Mouse (Mus musculus) right cerebral cortex, adult 18-20 months (tissue): ENCODE data around the gene Rsph6a.
A peak's percentile ranks its signal among the peaks of the same experiment; 100 is the strongest.

Source experiments
- DNase-seq: peaks from one replicate; pipeline ENCODE4 v3.0.0; 2022; ENCODE audit warnings: mixed read lengths

Rsph6a gene

DNA sequence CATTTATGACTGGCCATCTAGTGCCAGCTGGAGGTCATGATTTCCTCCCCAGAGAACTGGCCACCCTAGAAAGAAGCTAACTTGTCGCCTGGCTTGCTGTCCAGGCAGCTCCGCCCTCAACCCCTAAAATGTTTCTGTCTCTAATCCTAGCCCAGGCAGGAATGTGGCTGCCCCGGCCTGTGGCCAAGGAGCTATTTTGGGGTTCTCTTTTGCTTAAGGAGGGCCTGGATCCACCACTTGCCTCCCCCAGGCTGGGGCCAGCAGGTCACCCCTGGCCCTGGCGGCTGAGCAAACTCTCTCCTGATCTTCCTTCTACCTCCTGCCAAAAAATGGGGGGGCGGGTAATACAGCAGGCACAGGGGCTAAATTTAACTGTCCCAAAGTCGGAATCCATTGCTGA is 28.6 kb downstream of the Rsph6a start:
- DNase-seq, result no peak

GRCm38 (mm10) chr7:19083701-19084100 is 29.2 kb downstream of the Rsph6a start, which contains the start of gene Dmpk:
Gene Dmpk (plus strand): TSS chr7:19083849.
- DNase-seq, result no peak

- DNase-seq, result no peak
These were observed 29.8 kb downstream of the Rsph6a start for GRCm38 (mm10) chr7:19084277-19084771.

GRCm38 (mm10) chr7:19084921-19085473 is 30.5 kb downstream of the Rsph6a start:
- DNase-seq, result no peak

DNA sequence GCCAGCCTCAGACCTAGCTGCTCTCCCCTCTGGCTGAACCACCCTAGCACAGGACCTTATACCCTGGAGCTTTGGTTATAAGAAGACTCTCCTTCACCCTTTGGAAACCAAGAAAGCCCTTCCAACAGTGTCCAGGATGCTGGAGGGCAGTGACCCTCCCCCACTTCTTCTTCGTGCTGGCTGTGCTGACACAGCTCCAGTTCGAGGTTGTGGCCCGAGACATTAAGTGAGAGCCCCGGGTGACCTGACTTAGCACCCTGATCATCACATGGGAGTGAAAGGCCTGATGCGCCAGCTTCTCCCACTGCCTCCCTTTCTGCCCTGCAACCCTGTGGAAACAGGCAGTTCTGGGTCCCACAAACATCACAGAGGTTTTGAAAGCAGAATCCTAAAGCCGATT is 31.0 kb downstream of the Rsph6a start:
- no peak for DNase-seq

DNA sequence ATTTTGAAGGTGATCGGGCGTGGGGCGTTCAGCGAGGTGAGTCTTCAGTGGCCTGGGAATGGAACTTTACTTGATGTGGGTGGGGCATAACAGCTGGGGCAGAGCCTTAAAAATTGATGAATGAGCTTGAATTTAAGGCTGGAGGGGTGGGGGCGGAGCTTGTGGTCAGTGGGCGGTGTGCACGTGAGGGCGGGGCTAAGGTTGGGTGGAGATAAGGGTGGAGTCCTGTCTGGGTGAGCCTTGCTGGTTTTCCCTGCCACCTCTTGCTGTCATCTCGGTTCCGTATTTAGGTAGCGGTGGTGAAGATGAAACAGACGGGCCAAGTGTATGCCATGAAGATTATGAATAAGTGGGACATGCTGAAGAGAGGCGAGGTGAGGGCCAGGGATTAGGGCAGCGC is 31.6 kb downstream of the Rsph6a start:
- DNase-seq, result no peak

DNA sequence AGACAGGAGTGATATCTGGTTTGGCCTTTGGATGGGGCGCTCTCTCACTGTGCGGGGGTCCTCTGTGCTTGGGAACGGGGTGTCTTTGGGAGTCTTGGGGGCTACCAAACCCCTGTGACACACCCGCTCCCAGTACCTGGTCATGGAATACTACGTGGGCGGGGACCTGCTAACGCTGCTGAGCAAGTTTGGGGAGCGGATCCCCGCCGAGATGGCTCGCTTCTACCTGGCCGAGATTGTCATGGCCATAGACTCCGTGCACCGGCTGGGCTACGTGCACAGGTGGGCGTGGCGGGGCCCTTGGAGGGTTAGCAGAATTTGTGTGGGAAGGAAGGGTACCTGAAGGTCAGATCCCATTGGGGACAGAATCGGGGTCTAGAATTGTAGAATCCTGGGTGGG is 32.3 kb downstream of the Rsph6a start:
- no peak for DNase-seq

DNA sequence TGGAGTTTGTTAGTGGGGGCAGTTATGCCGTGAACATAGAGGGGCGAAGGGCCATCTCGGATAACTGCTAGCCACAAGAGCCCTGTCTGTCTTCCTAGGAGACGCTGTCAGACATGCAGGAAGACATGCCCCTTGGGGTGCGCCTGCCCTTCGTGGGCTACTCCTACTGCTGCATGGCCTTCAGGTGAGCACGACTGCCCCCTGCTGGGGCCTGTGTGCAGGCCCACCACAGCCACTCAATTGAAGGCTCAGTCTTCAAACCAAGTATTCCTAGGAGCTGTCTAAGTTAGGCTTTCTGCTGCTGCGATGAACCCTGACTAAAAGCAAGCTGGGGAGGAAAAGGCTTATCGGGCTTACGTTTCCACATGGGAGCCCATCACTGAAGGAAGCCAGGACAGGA is 34.3 kb downstream of the Rsph6a start:
- DNase-seq, result peak; percentile 61

DNA sequence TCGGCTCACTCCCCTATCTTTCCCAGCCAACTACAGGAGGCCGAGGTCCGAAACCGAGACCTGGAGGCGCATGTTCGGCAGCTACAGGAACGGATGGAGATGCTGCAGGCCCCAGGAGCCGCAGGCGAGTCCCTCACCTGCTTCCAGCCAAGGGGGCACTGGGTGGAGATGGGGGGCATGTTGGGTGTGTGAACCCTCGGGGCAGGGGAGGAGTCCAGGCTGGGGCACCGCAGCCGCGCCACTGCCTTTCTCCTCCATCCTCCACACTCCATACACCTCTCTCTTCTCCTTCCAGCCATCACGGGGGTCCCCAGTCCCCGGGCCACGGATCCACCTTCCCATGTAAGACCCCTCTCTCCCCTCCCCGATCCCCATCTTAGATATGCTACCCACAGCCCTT is 37.4 kb downstream of the Rsph6a start:
- DNase-seq, result no peak

DNA sequence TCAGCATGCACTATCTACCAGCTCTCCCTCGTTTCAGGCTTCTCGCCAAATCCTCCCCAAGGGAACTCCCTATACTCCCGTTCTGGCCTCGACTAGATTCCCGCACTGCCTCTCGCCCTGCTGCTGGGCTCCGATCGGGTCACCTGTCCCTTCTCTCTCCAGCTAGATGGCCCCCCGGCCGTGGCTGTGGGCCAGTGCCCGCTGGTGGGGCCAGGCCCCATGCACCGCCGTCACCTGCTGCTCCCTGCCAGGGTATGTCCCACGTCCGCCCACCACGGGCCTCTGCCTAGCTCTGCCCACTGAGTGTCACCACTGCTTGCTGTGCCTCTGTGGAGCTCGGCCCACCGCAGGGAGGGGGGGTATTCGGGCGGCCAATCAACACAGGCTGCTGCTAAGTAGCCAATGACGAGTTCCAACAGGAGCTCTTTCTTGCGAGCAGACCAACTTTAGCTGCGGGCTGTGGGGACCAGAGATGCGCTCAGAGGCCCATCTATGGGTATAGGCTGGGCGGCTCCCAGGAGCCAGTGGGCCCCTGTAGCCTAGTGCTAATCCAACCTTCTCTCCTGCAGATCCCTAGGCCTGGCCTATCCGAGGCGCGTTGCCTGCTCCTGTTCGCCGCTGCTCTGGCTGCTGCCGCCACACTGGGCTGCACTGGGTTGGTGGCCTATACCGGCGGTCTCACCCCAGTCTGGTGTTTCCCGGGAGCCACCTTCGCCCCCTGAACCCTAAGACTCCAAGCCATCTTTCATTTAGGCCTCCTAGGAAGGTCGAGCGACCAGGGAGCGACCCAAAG is 38.1 kb downstream of the Rsph6a start:
- DNase-seq, result no peak

GRCm38 (mm10) chr7:19093174-19093521 is 38.7 kb downstream of the Rsph6a start:
- DNase-seq, result peak; percentile 70

GRCm38 (mm10) chr7:19093537-19094385 is 39.3 kb downstream of the Rsph6a start:
- peak; percentile 83 for DNase-seq

- no peak for DNase-seq
These were observed 40.0 kb downstream of the Rsph6a start, which contains the start of gene Six5 for GRCm38 (mm10) chr7:19094471-19094825. Gene Six5 (plus strand): TSS chr7:19094594.

- no peak for DNase-seq
These were observed 40.6 kb downstream of the Rsph6a start for GRCm38 (mm10) chr7:19094826-19095750.

DNA sequence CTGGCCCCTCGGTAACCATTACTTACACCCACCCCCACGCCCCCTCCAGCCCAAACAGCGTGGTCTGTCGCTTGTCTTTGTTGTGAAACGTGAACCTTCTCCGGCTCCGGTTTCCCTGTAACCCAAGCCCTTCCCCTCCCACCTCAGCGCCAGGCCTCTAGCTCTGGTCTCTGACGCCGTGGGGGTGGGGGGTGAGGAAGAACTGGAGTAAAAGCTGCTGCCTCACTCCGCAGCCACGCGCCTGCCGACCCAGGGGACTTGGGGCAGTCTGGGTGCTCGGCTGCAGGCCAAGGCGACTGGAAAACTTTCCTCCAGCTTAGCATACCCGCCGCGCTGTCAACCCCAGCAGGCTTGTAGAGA is 41.2 kb downstream of the Rsph6a start:
- DNase-seq, result no peak

DNA sequence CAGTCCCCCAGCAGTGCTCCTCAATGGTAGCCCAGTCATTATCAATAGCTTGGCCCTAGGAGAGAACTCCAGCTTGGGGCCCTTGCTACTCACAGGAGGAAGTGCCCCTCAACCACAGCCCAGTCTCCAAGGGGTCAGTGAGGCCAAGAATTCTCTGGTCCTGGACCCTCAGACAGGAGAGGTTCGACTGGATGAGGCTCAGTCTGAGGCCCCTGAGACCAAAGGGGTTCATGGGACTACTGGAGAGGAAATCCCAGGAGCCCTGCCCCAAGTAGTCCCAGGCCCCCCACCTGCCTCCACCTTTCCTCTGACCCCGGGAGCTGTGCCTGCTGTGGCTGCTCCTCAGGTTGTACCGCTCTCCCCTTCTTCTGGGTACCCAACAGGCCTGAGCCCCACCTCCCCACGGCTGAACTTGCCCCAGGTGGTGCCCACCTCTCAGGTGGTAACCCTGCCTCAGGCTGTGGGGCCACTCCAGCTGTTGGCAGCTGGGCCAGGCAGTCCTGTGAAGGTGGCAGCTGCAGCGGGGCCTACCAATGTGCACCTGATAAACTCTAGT is 42.0 kb downstream of the Rsph6a start:
- DNase-seq, result no peak

DNA sequence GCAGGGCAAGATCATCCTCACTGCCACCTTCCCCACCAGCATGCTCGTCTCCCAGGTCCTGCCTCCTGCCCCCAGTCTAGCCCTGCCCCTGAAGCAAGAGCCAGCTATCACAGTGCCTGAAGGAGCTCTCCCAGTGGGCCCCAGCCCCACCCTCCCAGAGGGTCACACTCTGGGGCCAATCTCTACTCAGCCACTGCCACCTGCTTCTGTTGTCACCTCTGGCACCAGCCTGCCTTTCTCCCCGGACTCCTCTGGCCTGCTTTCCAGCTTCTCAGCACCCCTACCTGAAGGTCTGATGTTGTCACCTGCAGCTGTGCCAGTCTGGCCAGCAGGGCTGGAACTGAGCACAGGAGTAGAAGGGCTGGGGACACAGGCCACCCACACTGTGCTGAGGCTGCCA is 42.7 kb downstream of the Rsph6a start:
- no peak for DNase-seq

GRCm38 (mm10) chr7:19097863-19098262 is 43.4 kb downstream of the Rsph6a start:
- no peak for DNase-seq

DNA sequence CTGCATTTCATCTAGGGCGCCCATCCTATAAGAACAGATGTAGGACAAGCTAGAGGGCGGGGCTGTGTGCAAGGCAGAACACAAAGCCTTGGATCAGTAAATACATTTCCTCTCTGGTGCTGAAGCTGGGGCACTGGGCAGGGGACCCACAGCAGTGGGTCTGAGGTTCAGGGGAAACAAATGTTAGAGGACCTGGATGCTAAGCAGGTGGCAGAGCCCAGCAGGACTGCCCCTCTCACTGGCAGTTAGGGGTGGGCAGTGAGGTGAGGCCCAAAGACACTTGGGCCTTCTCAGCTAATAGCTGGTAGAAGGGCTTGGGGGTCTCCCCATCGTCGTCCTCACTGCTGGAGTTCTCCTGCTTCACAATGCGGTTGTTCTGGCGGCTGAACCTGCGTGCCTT is 44.3 kb downstream of the Rsph6a start:
- DNase-seq, result no peak

GRCm38 (mm10) chr7:19100290-19100689 is 45.8 kb downstream of the Rsph6a start:
- no peak for DNase-seq

- no peak for DNase-seq
These were observed 49.3 kb downstream of the Rsph6a start for GRCm38 (mm10) chr7:19103741-19104140.

DNA sequence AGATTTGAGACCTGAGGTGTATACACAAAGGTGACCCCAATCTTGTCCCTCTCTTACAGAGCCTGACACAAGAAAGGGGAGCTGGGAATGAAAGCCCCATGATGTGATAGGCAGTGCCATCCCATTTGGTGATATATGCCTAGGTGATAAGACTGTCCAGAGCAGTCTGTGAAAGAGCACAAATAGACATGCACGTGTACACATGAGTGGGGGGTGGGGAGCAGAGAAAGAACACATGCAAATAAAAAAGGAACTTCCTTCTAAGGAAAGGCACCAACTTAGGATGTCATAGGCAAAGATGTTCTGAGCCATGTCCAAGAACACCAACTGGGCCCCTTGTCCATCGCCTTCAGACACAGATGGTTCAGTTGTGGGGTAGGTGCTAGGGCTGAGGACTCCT is 50.0 kb downstream of the Rsph6a start:
- no peak for DNase-seq
